Mouse (Mus musculus): ENCODE results near the gene Cpz. TPM values are rescaled to one million over a fixed set of nuclear protein-coding genes. Genes with fewer than 3 reads are reported as not detected.
A peak's percentile ranks its signal among the peaks of the same experiment; 100 is the strongest.

The Cpz gene
- polyA plus RNA-seq, 1 experiment from 2014 or later, result 4.4 TPM

DNA sequence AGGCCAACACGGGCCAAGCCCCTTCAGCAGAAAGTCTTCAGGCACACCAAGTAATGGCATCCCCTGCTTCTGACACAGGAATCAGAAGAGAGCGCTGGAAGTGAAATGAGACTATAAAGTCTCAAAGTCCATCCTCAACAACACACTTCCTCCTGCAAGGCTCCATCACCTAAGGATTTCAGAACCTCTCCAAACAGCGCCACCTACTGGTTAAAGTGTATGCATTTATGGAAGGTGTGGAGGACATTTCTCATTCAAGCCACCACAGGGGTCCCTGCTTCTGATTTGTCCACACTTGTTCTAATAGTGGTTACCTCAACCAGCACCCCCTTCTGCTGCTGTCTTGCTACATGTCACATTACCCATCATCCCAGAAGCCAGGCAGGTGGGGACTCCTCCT is 10.8 kb upstream of the Cpz start:
- Histone ChIP-seq H3K9ac (ENCODE audit: low read depth, low read length) (no peak overlapping the region), H3K4me3 (ENCODE audit: low read depth, low read length) (no peak overlapping the region), H3K4me2 (replicated peaks; ENCODE audit: low read depth) (no peak overlapping the region), H3K36me3 (ENCODE audit: control insufficient read depth, insufficient read depth) (no peaks in the 10 kb centered on the region), H3K9me3 (ENCODE audit: control insufficient read depth) (no peaks in the 10 kb centered on the region), H3K27me3 (replicated peaks; ENCODE audit: control insufficient read depth, insufficient read depth, low read length) (no peaks in the 10 kb centered on the region; the same call in 1 of the 2 replicates), H3K27ac (ENCODE audit: low read depth, low read length) (no peak overlapping the region), H3K4me1 (replicated peaks; ENCODE audit: control insufficient read depth, insufficient read depth, low read length) (0 out of 2 replicates have a peak, but pooled peaks cover 3% of the 10 kb centered on the region)
- ATAC-seq, result no peak
- 54% methylated on average over 3 of the region's 3 CpGs for WGBS
- TF ChIP-seq CTCF (IDR thresholded peaks at IDR 0.05; ENCODE audit: low read depth), result peak; percentile 62

DNA sequence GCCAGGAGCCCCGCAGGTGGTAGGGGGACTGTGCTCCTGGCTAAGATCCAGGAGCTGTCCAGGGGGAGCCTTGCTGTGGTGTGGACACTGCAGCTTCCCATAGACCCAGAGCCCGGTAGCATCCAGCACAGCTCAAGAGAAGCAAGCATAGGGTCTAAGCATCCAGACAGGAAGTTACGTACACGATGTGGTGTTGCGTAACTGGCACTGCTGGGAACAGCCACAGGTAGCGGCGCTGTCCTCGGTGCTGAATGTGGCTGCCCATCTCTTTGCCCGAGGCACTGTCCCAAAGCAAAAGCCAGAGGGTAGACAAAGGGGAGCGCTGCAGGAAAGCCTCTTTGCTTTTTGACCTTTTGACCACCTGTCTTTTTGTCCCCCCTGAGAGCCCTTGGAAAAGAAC is 6.1 kb upstream of the Cpz start:
- TF ChIP-seq CTCF (IDR thresholded peaks at IDR 0.05; ENCODE audit: low read depth), result no peak
- H3K36me3 ChIP-seq (ENCODE audit: control insufficient read depth, insufficient read depth), result no peaks in the 10 kb centered on the region
- H3K4me1 ChIP-seq (replicated peaks; ENCODE audit: control insufficient read depth, insufficient read depth, low read length), result no peaks in the 10 kb centered on the region
- no peaks in the 10 kb centered on the region for H3K27me3 ChIP-seq (replicated peaks; ENCODE audit: control insufficient read depth, insufficient read depth, low read length)
- no peak overlapping the region for H3K9ac ChIP-seq (ENCODE audit: low read depth, low read length)
- H3K4me3 ChIP-seq (ENCODE audit: low read depth, low read length), result no peak overlapping the region
- H3K9me3 ChIP-seq (ENCODE audit: control insufficient read depth), result no peaks in the 10 kb centered on the region
- ATAC-seq, result no peak
- 13% methylated on average over 10 of the region's 10 CpGs for WGBS
- no peak overlapping the region for H3K4me2 ChIP-seq (replicated peaks; ENCODE audit: low read depth)
- H3K27ac ChIP-seq (ENCODE audit: low read depth, low read length), result no peak overlapping the region

DNA sequence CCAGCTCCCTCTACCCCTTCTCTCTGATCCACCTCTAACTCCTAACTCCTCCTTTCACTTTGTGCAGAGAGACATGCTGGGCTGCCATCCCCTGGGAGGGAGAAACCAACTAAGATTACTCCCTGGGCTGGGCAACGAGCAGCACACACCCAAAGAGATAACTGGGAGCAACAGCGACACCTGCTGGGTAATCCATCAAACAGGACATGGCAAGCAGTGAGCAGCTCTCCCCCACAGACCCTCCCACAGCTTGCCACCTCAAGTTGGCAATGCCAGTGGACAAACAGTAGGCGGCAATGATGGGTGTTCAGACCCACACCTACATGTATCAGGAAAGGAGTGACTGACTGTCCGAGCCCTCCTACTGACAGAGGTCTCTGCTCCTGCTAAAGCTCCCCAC is 4.9 kb upstream of the Cpz start:
- WGBS, result 11% methylated on average over 4 of the region's 4 CpGs
- Histone ChIP-seq H3K9ac (ENCODE audit: low read depth, low read length) (no peak overlapping the region), H3K27me3 (replicated peaks; ENCODE audit: control insufficient read depth, insufficient read depth, low read length) (no peaks in the 10 kb centered on the region), H3K9me3 (ENCODE audit: control insufficient read depth) (no peaks in the 10 kb centered on the region), H3K4me1 (replicated peaks; ENCODE audit: control insufficient read depth, insufficient read depth, low read length) (no peaks in the 10 kb centered on the region), H3K27ac (ENCODE audit: low read depth, low read length) (no peak overlapping the region), H3K4me2 (replicated peaks; ENCODE audit: low read depth) (no peak overlapping the region), H3K4me3 (ENCODE audit: low read depth, low read length) (no peak overlapping the region), H3K36me3 (ENCODE audit: control insufficient read depth, insufficient read depth) (no peaks in the 10 kb centered on the region)
- no peak for ATAC-seq
- TF ChIP-seq CTCF (IDR thresholded peaks at IDR 0.05; ENCODE audit: low read depth), result peak; percentile 78

DNA sequence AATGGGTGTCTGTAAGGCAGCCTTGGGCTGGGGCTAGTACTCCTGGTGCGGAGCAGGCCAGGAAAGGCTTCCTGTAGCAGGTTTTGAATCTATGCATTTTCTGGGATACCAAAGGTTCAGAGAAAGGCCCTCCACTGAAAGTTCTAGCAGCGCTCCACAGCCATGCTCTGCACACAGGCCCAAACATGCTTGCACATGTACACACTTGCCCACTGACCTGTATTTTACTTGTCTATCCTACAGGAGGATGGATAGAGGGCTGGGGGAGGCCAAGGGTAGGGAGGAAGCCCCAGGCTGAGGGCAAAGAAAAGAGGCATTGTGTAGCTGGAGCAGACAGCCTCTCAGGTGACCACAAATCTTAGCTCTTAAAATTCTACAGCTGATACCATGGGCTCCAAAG is 1.1 kb downstream of the Cpz start:
- ATAC-seq, result no peak
- Histone ChIP-seq H3K4me1 (replicated peaks; ENCODE audit: control insufficient read depth, insufficient read depth, low read length) (no peaks in the 10 kb centered on the region), H3K9ac (ENCODE audit: low read depth, low read length) (no peak overlapping the region), H3K27me3 (replicated peaks; ENCODE audit: control insufficient read depth, insufficient read depth, low read length) (peaks cover 21% of the 10 kb centered on the region), H3K9me3 (ENCODE audit: control insufficient read depth) (no peaks in the 10 kb centered on the region), H3K4me3 (ENCODE audit: low read depth, low read length) (no peak overlapping the region), H3K27ac (ENCODE audit: low read depth, low read length) (no peak overlapping the region), H3K4me2 (replicated peaks; ENCODE audit: low read depth) (no peak overlapping the region), H3K36me3 (ENCODE audit: control insufficient read depth, insufficient read depth) (no peaks in the 10 kb centered on the region)
- TF ChIP-seq CTCF (IDR thresholded peaks at IDR 0.05; ENCODE audit: low read depth), result no peak
- WGBS, result 76% methylated on average over 2 of the region's 2 CpGs

DNA sequence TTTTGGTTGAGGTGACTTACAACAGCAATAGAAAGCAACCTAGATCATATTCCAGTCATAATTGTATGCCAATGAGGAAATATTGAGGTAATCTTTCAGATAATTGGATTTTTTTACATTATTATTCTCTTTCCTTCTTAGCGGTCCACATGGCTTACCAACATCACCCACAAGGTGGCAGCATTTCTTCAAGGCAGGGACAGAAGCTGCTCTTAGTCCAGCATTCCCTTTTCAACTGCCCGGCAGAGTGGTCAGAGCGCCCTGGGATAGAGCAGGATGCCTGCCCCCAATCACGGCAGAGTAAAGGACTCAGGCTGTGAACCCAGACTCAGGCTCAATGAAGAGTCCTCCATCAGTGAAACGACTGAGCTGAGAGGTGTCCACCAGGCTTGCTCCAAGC is 1.8 kb downstream of the Cpz start:
- ATAC-seq, result no peak
- TF ChIP-seq CTCF (IDR thresholded peaks at IDR 0.05; ENCODE audit: low read depth), result peak; percentile 94
- Histone ChIP-seq H3K27me3 (replicated peaks; ENCODE audit: control insufficient read depth, insufficient read depth, low read length) (peaks cover 21% of the 10 kb centered on the region), H3K36me3 (ENCODE audit: control insufficient read depth, insufficient read depth) (no peaks in the 10 kb centered on the region), H3K27ac (ENCODE audit: low read depth, low read length) (no peak overlapping the region), H3K9ac (ENCODE audit: low read depth, low read length) (no peak overlapping the region), H3K4me1 (replicated peaks; ENCODE audit: control insufficient read depth, insufficient read depth, low read length) (no peaks in the 10 kb centered on the region), H3K4me2 (replicated peaks; ENCODE audit: low read depth) (no peak overlapping the region), H3K9me3 (ENCODE audit: control insufficient read depth) (no peaks in the 10 kb centered on the region), H3K4me3 (ENCODE audit: low read depth, low read length) (no peak overlapping the region)
- WGBS, result 1% methylated on average over 5 of the region's 5 CpGs

DNA sequence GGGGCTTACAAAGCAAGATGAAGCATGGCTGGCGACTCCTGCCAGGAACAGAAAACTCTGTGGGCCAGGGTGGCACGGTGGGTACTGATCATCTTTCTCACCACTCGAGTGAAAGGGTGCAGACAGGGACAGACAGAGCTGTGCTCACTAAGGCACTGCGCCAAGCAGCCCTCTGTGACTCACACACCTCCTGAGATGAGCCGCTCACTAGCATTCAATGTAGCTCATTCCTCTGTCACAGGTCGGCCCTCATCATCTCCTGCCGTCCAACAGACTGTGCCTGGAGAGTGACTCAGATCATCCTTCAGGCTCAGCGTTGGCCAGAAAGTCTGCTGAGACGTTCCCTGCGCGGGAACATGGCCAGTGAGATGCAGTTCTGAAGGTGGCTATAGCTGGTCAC is 8.7 kb downstream of the Cpz start:
- Histone ChIP-seq H3K27ac (ENCODE audit: low read depth, low read length) (no peak overlapping the region), H3K36me3 (ENCODE audit: control insufficient read depth, insufficient read depth) (no peaks in the 10 kb centered on the region), H3K4me1 (replicated peaks; ENCODE audit: control insufficient read depth, insufficient read depth, low read length) (no peaks in the 10 kb centered on the region), H3K9me3 (ENCODE audit: control insufficient read depth) (no peaks in the 10 kb centered on the region), H3K4me3 (ENCODE audit: low read depth, low read length) (no peak overlapping the region), H3K27me3 (replicated peaks; ENCODE audit: control insufficient read depth, insufficient read depth, low read length) (no peaks in the 10 kb centered on the region), H3K9ac (ENCODE audit: low read depth, low read length) (no peak overlapping the region), H3K4me2 (replicated peaks; ENCODE audit: low read depth) (no peak overlapping the region)
- WGBS, result 82% methylated on average over 11 of the region's 11 CpGs
- no peak for ATAC-seq
- no peak for TF ChIP-seq CTCF (IDR thresholded peaks at IDR 0.05; ENCODE audit: low read depth)

DNA sequence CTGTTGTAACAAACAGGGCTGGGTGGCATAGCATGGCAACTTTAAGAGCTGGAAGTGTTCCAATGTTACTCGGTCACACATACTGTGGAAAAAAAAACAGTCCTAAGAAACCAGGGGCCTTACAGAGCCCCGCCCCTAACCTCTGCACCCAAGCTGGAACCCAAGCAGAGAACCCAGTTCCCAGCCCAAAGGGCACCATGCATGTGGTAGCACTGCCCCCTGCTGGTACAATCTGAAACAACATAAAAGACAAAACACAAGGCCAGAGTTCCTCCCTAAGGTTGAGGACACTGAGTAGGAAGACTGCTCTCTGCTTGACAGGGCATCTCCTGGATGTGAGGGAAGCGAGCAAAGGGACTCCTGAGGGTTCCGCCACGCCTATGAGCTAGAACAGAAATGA is 14.9 kb downstream of the Cpz start:
- TF ChIP-seq CTCF (IDR thresholded peaks at IDR 0.05; ENCODE audit: low read depth), result peak; percentile 96
- no peak overlapping the region for H3K4me2 ChIP-seq (replicated peaks; ENCODE audit: low read depth)
- H3K27ac ChIP-seq (ENCODE audit: low read depth, low read length), result no peak overlapping the region
- no peak overlapping the region for H3K9ac ChIP-seq (ENCODE audit: low read depth, low read length)
- no peaks in the 10 kb centered on the region for H3K9me3 ChIP-seq (ENCODE audit: control insufficient read depth)
- ATAC-seq, result no peak
- H3K36me3 ChIP-seq (ENCODE audit: control insufficient read depth, insufficient read depth), result no peaks in the 10 kb centered on the region
- 19% methylated on average over 5 of the region's 5 CpGs for WGBS
- no peaks in the 10 kb centered on the region for H3K27me3 ChIP-seq (replicated peaks; ENCODE audit: control insufficient read depth, insufficient read depth, low read length)
- no peaks in the 10 kb centered on the region for H3K4me1 ChIP-seq (replicated peaks; ENCODE audit: control insufficient read depth, insufficient read depth, low read length)
- no peak overlapping the region for H3K4me3 ChIP-seq (ENCODE audit: low read depth, low read length)
